Mouse (Mus musculus): ENCODE measurements around the gene Erf. TPM values are rescaled to one million over a fixed set of nuclear protein-coding genes. Genes with fewer than 3 reads are reported as not detected.
"Not testable (repeated sequence)": the region's sequence is repeated elsewhere in the genome, so short reads cannot be mapped to it uniquely, and the experiment has no call there.

The Erf gene
- total RNA-seq, 2 experiments from 2014 or later: 29.4 to 36.1 TPM

DNA sequence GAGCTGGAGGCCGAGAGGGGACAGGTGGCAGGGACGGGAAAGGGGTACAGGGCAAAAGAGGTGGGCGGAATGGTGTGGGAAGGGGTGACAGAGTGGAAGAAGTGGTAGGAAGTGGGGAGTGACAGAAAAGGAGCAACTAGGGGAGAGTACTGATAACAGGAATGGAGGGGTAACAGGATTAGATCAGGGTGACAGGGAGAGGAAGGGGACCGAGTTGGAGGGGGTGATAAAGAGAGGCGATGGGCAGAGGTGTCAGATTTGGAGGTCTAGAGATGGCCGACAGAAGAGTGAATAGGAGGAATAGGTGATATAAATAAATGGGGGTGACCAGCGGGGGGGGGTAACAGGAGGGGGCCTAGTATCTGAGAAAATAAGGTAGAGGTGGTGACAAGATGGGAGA, 18.0 kb upstream of the Erf start:
- intact Hi-C loops (cut with DNase I): no loop called here
- no peak for DNase-seq

DNA sequence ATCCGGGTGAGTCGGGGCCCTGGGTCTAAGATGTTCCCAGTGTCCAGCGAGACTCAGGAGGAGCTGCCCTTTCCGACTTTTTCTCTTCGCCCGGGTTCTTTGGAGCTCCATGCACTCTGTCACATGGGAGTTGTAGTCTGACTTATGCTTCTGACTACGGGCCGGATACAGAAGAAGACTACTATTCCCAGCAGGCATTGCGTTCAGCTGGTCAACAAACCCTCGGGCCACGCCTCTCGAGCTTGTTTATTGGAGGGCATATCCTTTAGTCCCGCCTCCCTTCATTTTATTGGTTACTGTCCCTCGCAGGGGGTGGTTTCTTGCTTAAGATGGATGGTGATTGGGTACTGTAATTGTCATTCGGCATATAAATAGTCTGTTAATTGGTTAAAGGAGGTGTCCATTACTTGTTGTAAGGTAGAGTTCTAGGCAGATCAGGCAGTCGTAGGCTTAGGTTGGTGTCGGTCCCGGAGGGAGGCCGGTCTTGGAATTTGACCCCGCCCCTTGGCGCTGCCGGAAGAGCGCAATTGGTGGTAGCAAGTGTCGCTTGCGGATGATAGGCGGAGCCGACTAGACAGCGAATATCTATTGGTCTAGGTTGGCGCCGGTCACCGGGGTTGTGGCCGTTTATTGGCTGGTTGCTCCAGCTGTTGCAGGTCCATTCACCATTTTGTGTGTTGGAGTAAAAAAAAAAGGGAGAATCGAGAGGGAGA, 17.3 kb upstream of the Erf start:
- peak; percentile 100 for DNase-seq
- intact Hi-C loops (cut with DNase I): no loop called here

DNA sequence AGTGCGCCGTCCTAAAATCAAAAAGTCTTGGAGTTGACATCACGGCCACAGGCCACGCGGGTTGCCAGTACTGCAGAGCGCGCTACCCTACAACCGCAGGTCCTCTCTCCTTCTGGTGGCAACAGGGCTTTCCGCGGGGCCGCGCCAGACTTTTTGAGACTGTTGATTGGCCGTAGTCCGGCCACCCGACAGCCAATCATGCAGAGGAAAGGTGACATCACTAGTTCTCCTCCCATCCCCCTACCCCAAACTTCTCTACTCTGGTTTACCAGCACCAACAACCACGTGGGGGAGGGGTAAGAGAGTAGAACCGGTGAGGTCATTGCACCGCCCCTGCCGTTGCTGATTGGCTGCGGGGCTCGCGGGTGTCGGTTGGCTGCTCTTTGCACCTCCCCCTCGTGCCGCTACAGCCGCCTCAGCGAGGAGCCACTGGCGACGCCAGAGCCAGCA, 16.8 kb upstream of the Erf start, which contains the start of gene Cic:
Gene Cic, plus strand, starts transcription at position 404 of the 450 bp plus-strand sequence.
- DNase-seq: peak; percentile 98
- intact Hi-C loops (cut with DNase I): no loop called here

DNA sequence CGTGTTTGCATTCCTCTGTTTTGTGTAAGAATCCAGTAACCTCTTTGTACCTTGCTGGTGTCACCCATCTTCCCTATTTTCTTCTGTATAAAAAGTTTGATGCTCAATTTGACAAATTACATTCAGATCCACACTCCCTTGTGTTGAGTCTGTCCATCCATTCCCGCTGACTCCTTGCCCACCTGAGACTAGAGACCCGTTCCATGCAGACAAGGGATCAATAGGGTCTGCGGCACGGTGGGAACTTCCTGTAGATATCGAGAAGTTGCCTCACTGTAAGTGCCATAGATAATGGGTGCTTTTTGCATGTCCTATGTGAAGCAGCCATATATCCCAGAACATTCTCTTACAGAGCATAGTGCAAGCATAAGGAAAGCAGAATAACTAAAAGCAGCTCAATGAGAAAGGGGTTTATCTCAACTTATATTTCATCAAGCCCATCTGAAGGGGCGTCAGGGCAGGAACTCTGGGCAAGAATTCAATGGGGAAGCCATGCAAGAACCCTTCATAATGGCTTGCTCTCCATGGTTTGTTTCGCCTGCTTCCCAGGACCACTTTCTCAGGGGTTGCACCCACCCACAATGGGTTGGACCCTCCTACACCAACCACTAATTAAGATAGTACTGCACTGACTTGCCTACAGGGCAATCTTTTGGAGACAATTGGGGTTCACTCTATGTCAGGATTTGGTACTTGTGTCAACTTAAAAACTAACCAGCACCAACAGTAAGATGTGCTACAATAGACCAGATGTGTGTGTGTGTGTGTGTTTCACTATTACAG, 15.8 kb upstream of the Erf start:
- intact Hi-C loops (cut with DNase I): no loop called here
- no peak for DNase-seq

DNA sequence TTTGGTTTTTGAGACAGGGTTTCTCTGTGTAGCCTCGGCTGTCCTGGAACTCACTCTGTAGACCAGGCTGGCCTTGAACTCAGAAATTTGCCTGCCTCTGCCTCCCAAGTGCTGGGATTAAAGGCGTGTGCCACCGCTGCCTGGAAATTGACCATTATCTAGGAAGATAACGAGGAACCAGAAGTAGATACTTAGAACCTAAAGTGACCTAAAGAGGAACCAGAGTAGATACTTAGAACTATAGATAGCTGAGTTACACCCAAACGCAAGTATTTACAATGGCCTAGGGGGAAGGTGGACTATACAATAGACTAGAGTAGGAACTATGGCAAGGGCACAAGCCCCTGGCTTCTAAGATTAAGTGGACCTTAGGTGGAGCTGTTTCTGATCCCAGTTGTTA, 15.2 kb upstream of the Erf start:
- DNase-seq; intact Hi-C loops (cut with DNase I): not testable (repeated sequence)

DNA sequence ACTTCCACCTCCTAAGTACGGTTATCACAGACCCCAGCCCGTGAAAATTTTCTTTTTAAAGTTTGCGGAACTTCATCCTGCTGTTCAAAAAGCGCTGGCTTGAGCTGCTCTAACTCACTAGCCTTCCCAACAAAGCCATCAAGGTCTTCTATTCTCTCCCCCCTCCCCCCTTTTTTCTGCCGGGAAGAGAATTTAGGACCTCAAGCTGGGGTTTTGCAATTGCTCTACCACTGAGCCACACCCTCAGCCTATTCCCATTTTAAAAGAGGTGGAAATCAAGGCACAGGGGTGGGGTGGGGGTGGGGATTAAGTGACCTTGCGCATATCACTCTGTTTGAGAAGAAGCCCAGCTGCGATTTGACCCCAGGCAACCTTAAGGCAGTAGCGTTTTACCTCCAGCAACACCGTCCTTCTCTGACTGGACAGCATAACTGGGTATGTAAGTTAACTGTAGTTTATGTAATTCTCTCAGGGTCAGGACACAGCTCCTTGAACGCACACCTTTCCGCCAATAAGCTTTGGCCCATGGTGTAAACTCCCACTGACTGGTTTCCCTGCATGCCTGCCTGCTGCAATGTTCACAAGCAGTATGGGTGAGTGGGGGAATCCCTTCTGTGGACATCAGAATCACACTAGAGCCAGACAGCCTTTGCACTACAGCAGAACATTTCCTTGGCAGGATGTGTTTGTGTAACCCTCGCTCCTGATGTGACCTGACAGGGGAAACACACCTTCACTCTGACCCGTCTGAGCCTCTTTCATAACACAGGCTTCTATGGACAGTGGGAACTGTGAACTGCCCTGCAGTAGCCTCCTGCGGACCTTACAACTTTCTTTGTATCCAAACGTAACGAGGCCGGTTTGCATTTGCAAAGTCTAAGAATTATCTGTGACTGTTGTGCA, 13.7 kb upstream of the Erf start:
- intact Hi-C loops (cut with DNase I): no loop called here

DNA sequence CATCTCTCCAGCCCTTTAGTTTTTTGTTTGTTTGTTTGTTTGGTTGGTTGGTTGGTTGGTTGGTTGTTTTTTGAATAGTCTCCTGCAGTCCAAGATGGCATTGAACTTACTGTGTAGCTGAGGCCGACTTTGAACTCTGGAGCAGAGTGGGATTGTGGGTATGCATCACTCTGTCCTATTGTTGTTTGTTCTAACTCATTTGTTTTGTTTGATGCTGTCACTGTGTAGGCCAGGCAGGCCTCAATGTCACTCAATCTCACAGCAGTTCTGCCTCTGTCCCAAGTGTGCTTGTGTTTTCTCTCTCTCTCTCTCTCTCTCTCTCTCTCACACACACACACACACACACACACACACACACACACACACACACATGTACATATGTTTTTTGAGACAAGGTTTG, 11.3 kb upstream of the Erf start:
- DNase-seq: no peak
- intact Hi-C loops (cut with DNase I): no loop called here

More for the DNA sequence above, 13.7 kb upstream of the Erf start:
- DNase-seq: no peak

DNA sequence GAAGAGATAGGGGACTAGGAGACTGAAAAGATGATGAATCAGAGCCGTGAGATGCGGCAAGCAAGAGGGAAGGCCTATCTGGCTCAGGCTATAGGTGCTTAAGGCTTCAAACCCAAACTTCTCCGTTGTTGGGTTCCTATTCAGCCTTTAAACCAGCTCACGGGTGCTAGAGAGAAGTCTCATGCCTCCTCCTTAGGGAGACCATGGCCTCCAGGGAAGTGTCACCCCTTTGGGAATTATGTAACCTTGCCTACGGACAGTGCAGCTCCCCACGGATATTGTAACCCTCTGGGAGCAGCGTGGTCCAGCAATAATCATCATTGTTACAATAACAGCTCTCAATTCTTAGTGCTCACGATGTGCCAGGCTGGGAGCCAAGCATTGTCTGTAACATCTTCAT, 1.3 kb upstream of the Erf start:
- intact Hi-C loops (cut with DNase I): no loop called here
- no peak for DNase-seq

DNA sequence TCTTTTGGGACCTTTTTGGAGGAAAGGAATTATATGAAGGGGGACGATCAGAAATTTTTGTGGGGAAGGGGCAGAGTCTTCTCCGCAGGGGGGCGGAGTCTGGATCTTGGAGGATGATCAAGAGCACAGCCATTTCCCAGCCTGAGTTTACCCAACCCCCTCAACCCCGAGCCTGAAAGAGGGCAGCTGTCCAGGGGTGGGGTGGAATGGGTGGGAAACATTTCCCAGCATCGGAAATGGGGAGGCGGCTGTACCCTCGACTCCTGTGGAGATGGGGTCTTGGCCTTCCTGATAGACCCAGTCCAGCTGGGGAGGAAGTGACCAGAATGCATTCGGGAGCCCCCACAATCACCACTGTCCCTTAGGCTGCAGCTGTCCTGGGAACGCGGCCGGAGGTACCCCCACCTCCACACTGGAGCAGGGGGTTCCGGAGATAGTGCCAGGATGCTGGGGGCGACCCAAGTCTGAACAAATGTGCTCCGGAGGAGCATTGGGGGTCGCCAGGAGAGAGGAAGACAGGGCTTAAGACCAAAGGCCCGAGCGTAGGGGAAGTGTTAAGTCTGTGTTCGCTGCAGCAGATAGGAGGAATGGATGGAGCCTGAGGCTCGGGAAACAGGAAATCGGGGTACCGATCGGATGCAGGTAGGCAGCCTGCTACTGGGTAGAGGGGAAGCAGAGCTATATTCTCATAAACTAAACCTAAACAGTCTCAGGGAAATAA, 670 bp upstream of the Erf start:
- intact Hi-C loops (cut with DNase I): no loop called here
- DNase-seq: peak; percentile 78

DNA sequence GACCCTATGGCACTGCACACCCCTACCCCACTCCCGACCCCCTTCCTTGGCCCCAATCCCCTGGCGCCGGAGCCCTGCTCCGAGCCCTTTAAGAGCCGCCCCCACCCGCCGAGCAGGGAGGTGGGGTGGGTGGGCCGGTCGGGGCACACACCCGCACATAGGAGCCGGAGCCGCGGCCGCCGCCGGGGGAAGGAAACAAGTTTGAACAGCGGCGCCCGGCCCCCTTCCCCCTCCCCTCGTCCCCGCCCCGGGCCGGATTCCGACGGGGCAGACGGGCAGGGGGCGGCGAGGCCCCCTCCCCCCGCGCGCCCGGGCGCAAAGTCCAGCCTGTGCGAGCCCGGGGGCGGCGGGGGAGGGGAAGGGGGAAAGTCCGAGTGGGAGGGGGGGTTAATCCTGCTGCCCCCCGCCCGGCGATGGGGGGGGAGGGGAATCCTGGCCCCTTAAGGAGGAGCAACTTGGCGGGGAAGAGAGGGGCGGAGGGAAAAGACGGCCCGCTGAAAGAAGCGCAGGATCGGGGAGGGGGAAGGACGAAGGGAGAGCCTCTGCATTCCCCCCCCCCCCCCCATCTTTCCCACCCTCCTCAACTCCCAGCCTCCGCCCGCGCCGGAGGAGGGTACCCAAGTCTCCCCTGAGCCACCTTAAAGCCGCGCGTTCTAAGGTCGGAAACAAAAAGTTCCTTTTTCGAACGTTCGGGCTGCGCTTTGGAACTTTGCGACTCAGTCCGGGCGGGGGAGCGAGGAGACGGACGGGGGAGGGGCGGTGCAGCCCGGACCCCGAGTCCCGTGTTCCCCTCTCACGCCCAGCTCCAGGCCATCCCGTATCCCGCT, 1.0 kb downstream of the Erf start:
- DNase-seq: peak; percentile 79
- intact Hi-C loops (cut with DNase I): no loop called here

DNA sequence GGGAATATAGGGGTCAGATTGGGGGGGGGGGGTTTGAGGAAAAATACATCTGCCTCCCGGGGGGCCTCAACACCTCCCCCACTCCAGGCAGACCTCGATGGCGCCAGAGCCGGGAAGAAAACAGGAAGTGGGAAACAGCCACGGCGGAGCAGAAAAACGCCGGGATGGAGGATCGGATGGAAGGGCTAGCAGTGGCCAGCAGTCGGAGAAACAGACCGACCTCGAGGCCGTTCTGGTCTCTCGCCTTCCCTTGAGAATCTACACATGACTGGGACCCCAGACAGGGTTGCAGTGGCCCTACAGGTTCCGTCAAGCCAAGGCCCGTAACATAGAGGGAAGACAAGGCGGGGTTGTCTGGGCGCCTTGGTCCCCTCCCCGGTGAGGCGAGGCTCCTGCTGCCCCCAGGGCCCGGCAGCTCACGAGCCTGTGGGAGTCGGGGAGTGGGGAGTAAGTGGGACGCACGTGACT, 1.7 kb downstream of the Erf start:
- DNase-seq: no peak
- intact Hi-C loops (cut with DNase I): no loop called here

DNA sequence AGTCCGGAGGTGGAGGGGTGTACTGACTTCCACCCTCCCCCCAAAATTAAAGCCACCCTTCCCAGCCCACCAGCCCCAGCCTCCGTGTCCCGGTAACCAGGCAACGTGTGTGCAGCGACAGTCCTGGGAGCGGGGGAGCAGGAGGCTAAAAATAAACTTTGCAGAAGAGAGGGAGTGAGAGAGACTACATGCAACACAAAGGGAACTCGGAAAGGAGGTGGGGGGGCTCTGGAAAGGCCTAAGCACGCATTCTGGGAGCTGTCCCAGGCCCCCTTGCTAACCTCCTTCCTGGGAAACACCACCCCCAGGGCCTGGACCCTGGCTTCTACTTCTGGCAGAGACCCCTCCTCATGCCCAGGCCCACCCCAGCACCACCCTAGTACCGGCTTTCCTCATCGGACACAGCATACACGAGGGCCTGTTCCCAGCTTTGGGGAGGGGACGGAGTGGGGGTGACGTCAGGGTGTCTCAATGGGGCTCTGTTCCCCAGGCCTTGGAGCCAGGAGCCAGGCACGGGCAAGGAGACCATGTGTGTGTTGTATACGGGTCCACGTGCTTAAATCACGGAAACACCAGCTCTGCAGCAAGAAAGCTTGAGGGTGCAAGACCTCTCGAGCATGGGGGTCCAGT, 2.4 kb downstream of the Erf start:
- peak; percentile 54 for DNase-seq
- intact Hi-C loops (cut with DNase I): no loop called here

DNA sequence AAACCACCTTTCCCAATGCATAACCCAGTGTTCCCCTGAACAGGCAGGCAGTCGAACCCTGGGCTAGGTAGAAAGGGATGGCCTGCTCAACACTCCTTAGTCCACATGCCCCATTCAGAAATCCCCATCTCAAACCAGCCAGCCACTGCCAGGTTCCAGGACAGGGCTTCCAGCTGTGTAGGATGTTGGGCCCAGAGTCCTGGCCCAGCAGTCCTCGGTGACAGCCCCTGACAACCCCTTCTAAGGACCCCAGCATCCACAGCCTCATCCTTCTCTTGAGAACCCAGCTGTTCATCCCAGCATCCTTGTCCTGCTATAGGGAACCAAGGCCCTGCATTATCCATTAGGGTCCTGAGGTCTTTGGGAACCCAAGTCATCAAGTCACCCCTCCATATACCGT, 3.1 kb downstream of the Erf start:
- intact Hi-C loops (cut with DNase I): no loop called here
- no peak for DNase-seq

DNA sequence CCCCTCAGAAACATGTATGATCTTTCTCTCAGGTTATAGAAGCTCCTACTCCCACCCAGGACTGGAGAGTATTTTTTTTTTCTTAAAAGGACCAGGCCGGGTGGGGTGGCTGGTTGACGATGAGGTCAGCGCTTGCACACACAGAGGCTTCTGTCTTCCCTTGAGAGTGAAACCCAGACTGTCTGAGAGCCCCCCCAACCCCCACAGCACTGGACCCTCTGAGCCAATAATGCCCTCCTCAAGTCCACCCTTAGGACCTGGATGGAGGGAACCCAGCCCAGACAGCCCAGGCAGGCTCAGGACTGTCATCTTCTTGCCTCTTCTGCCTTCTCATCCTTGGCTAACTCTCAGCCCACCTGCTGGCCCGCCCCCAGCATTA, 3.8 kb downstream of the Erf start:
- peak; percentile 43 for DNase-seq
- intact Hi-C loops (cut with DNase I): no loop called here

DNA sequence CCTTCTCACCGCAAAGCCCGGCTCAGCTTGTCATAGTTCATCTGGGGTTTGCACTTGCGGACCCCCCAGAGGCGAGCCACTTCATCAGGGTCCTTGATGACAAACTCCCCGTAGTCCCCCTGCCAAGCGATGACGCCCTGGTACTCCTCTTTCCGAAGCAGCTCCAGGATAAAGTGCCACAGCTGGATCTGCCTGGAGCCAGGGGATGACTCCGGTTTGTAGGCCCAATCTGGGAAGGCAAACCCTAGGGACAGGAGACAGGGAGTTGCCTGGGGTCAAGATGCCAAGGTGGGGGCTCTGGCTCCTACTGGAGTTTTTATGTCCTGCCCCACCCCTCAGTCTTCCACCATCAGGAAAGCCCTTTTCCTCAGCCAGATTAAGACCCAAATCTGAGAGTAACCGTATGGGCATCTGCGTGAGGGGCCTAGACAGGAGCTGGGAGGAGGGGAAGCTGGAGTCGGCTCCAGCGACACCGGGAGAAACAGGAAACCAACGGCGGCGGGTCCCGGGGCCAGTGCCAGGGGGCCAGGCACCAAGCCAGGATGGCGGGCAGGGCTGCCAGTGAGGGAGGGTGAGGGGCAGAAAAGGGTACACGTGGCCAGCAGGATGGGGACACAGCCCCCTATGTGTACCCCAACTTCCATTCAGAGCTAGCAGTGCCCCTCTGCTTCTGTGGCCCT, 4.3 kb downstream of the Erf start:
- intact Hi-C loops (cut with DNase I): no loop called here
- DNase-seq: peak; percentile 78

DNA sequence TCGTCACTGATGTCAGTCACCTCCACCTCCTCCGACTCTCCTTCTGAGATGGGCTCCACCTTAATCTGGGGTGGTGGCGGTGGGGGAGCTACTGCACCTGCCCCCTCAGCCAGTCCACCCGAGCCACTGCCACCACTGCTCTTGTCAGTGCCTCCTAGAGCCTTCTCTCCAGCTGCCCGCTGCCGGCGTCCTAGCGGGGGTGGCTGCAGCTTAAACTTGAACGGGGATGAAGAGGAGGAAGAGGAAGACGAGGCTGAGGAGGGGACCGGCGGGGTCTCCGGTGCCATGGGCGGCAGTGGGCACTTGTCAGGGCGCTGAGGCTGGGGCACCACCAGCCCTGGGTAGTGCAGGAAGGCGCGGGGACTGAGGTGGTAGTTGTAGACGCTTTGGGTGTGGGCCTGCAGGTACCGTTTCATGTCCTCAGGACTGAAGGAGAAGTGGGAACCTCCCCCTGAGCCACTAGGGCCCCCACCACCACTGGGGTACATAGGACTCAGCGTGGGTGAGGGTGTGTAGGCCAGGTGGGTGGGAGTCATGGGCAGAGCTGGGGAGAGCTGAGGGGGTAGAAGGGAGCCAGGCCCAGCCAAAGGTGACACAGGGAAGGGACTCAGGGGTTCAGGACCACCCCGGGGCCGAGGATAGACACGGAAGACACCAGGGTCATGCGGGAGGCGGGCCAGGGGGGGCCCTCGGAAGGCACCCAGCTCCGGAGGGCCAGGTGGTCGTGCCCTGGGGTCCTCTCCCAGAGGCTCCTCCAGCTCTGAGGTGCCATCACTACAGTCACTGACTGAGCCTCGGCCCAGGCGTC, 5.8 kb downstream of the Erf start:
- intact Hi-C loops (cut with DNase I): no loop called here
- DNase-seq: no peak

DNA sequence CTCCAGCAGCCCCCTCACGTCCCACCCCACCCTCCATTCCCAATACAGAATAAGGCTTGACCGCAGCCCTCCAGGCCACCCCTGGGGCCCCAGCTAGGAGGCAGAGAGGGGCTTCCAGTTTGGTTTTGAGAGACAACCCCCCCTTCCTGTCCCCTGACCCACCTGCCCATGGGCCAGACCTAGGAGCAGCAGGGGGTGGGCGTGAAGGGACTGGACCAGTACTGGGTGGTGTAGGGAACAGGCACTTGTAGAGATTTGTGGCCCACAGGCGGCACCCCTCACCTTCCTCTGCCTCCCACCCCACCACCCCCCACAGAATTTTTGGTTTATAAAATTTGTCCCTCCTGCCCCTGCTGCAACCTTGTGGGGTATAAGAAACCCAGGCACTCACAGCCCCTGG, 7.2 kb downstream of the Erf start:
- no peak for DNase-seq
- intact Hi-C loops (cut with DNase I): no loop called here

DNA sequence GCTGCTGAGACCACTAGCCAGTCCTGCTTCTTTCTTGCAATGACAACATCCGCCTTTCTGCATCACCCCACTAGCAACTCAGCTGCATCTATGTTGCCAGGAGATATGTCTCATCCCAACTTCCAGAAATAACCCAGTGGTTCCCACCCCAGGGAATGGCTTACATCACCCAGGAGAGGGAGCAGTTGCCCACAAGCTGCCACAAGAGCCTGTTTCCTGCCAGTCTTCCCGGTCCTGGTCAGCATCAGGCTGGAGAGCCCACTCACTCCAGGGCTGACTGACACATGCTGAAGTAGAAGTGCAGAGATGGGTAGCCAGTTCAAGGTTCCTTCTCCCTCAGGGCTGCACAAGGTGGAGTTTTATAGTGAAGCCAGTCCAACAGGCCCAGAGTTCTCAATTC, 9.5 kb downstream of the Erf start:
- intact Hi-C loops (cut with DNase I): loop anchor here (2.0 kb wide), 1 partner anchor 38 kb away; no protein-coding TSS in a partner anchor
- DNase-seq: no peak
